Mouse (Mus musculus) spleen, adult 2 months (tissue): Measurements from ENCODE around the gene Nrp1.

Experiments
- CTCF ChIP-seq: fragments of 200-500 bp; IDR thresholded peaks from 2 replicates; pipeline ENCODE4 v1.5.1; 2011; ENCODE audit warnings: mild to moderate bottlenecking, inconsistent platforms; ENCODE audit not compliant: insufficient read depth, insufficient read length, insufficient replicate concordance; ENCODE audit errors: extremely low read depth
- POLR2A ChIP-seq: fragments of 200-500 bp; IDR thresholded peaks from 2 replicates; pipeline ENCODE4 v1.6.1; 2011; ENCODE audit warnings: low read depth, low read length, inconsistent platforms

GRCm38 (mm10) chr8:128549738-128550137 lies 191.3 kb downstream of the Nrp1 start:
- no peak for TF ChIP-seq CTCF
- TF ChIP-seq POLR2A: no peak
